Mouse (Mus musculus): ENCODE results near the gene Mtrf1l. TPM values are rescaled to one million over a fixed set of nuclear protein-coding genes. Genes with fewer than 3 reads are reported as not detected.
A peak's percentile ranks its signal among the peaks of the same experiment; 100 is the strongest.

Mtrf1l gene
- polyA plus RNA-seq, 1 experiment from 2014 or later: 9.3 TPM

DNA sequence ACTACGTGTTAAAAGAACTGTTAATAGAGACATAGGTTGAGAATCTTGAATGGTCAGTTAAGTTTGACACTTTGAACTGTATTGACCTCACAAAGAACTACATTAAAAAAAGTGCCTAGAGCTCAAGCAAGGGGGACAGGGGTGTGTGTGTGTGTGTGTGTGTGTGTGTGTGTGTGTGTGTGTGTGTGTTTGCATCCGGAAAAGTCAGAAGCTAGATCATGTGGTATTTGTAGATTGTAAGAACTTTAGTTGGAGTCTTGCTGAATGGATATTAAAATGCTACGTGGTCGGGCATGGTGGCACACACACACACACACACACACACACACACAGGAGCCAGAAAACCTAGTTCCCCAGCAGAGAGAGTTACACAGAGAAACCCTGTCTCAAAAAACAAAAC is 16.7 kb downstream of the Mtrf1l start:
- 0 out of 2 replicates have a peak overlapping the region, but pooled peaks have one; percentile 13 for H3K4me2 ChIP-seq (replicated peaks; ENCODE audit: low read depth)
- no peak overlapping the region for H3K9ac ChIP-seq (ENCODE audit: low read depth, low read length)
- peaks cover 7% of the 10 kb centered on the region for H3K36me3 ChIP-seq (ENCODE audit: control insufficient read depth, insufficient read depth)
- 33% methylated on average over 4 of the region's 4 CpGs for WGBS
- no peak for ATAC-seq
- no peaks in the 10 kb centered on the region for H3K9me3 ChIP-seq (ENCODE audit: control insufficient read depth)
- H3K27ac ChIP-seq (ENCODE audit: low read depth, low read length): peak overlapping the region; percentile 74
- no peak for TF ChIP-seq CTCF (IDR thresholded peaks at IDR 0.05; ENCODE audit: low read depth)
- no peak overlapping the region for H3K4me3 ChIP-seq (ENCODE audit: low read depth, low read length)
- H3K4me1 ChIP-seq (replicated peaks; ENCODE audit: control insufficient read depth, insufficient read depth, low read length): peaks cover 8% of the 10 kb centered on the region; the same call in 1 of the 2 replicates
- H3K27me3 ChIP-seq (replicated peaks; ENCODE audit: control insufficient read depth, insufficient read depth, low read length): no peaks in the 10 kb centered on the region

DNA sequence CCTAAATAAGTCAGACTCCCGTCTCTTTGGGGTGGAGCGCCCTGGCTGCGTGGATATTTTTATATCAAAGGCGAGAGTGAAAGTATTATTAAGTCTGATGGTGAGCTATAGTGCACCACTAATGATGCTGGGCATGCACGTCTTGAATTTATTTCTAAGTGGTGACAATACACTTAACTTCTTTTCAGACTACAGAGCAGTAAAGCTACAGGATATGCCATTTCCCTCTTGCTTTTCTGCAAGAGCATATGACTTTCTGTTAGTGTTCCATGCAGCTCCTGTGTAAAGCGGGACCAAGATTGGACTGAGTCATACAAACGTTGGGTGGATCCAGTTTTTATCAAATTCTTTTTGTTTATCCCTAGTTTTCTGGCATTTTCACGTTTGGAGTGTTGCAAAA is 17.3 kb downstream of the Mtrf1l start:
- peak overlapping the region; percentile 81 for H3K4me3 ChIP-seq (ENCODE audit: low read depth, low read length)
- no peaks in the 10 kb centered on the region for H3K27me3 ChIP-seq (replicated peaks; ENCODE audit: control insufficient read depth, insufficient read depth, low read length)
- ATAC-seq: no peak
- peaks cover 8% of the 10 kb centered on the region; the same call in 1 of the 2 replicates for H3K4me1 ChIP-seq (replicated peaks; ENCODE audit: control insufficient read depth, insufficient read depth, low read length)
- peaks cover 8% of the 10 kb centered on the region for H3K36me3 ChIP-seq (ENCODE audit: control insufficient read depth, insufficient read depth)
- peak overlapping the region; percentile 38 for H3K9ac ChIP-seq (ENCODE audit: low read depth, low read length)
- H3K4me2 ChIP-seq (replicated peaks; ENCODE audit: low read depth): peak overlapping the region; percentile 95
- peak overlapping the region; percentile 74 for H3K27ac ChIP-seq (ENCODE audit: low read depth, low read length)
- no peak for TF ChIP-seq CTCF (IDR thresholded peaks at IDR 0.05; ENCODE audit: low read depth)
- H3K9me3 ChIP-seq (ENCODE audit: control insufficient read depth): no peaks in the 10 kb centered on the region
- 5% methylated on average over 8 of the region's 8 CpGs for WGBS

DNA sequence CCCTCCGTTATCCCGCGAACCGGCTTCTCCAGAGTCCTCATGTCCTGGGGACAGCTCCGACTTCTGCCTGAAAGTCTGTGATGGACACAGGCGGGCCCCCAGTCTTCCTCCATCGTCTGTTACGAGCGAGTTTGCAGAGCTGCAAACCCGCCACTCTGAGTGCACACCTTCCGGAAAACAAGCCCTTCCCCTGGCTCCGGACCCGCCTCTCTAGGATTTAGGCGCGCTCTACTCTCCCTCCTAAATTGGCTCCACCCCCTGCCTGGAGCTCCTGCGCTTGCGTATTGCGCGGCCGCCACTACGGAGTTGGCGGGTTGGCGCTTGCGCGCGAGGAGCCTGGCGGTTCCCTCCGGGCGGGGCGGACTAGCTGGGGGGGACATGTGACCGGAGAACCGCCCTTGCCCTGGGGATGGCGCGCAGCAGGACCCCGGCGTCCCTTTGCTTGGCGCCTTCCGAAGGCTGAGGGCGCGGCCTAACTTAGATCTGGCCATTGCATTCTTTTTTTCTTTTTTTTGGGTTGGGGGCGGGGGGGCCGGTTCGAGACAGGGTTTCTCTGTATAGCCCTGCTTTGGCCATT is 17.9 kb downstream of the Mtrf1l start:
- peak; percentile 93 for ATAC-seq
- peak overlapping the region; percentile 38 for H3K9ac ChIP-seq (ENCODE audit: low read depth, low read length)
- peak overlapping the region; percentile 74 for H3K27ac ChIP-seq (ENCODE audit: low read depth, low read length)
- TF ChIP-seq CTCF (IDR thresholded peaks at IDR 0.05; ENCODE audit: low read depth): no peak
- no peaks in the 10 kb centered on the region for H3K9me3 ChIP-seq (ENCODE audit: control insufficient read depth)
- H3K4me3 ChIP-seq (ENCODE audit: low read depth, low read length): peak overlapping the region; percentile 81
- peak overlapping the region; percentile 95 for H3K4me2 ChIP-seq (replicated peaks; ENCODE audit: low read depth)
- WGBS: 0% methylated on average over 43 of the region's 43 CpGs
- peaks cover 8% of the 10 kb centered on the region; the same call in 1 of the 2 replicates for H3K4me1 ChIP-seq (replicated peaks; ENCODE audit: control insufficient read depth, insufficient read depth, low read length)
- no peaks in the 10 kb centered on the region for H3K27me3 ChIP-seq (replicated peaks; ENCODE audit: control insufficient read depth, insufficient read depth, low read length)
- H3K36me3 ChIP-seq (ENCODE audit: control insufficient read depth, insufficient read depth): peaks cover 8% of the 10 kb centered on the region

- TF ChIP-seq CTCF (IDR thresholded peaks at IDR 0.05; ENCODE audit: low read depth): no peak
- Histone ChIP-seq H3K4me3 (ENCODE audit: low read depth, low read length) (peak within 1 kb of the TSS; percentile 81), H3K9me3 (ENCODE audit: control insufficient read depth) (no peaks in the 10 kb centered on the region), H3K4me2 (replicated peaks; ENCODE audit: low read depth) (peak within 1 kb of the TSS; percentile 95), H3K36me3 (ENCODE audit: control insufficient read depth, insufficient read depth) (peaks cover 8% of the 10 kb centered on the region), H3K27ac (ENCODE audit: low read depth, low read length) (peak within 1 kb of the TSS; percentile 74), H3K27me3 (replicated peaks; ENCODE audit: control insufficient read depth, insufficient read depth, low read length) (no peaks in the 10 kb centered on the region), H3K4me1 (replicated peaks; ENCODE audit: control insufficient read depth, insufficient read depth, low read length) (peaks cover 8% of the 10 kb centered on the region; the same call in 1 of the 2 replicates), H3K9ac (ENCODE audit: low read depth, low read length) (peak within 1 kb of the TSS; percentile 50)
- 0% methylated on average over 41 of the region's 42 CpGs for WGBS
- peak; percentile 93 for ATAC-seq
Observed at GRCm38 (mm10) chr10:5805243-5805730, 18.4 kb downstream of the Mtrf1l start, which contains the start of gene Fbxo5. TSS of gene Fbxo5 (minus strand) at chr10:5805600.

- peaks cover 8% of the 10 kb centered on the region; the same call in 1 of the 2 replicates for H3K4me1 ChIP-seq (replicated peaks; ENCODE audit: control insufficient read depth, insufficient read depth, low read length)
- H3K27ac ChIP-seq (ENCODE audit: low read depth, low read length): no peak overlapping the region
- H3K36me3 ChIP-seq (ENCODE audit: control insufficient read depth, insufficient read depth): peaks cover 8% of the 10 kb centered on the region
- peak overlapping the region; percentile 95 for H3K4me2 ChIP-seq (replicated peaks; ENCODE audit: low read depth)
- no peak for ATAC-seq
- under 1% methylated on average over 24 of the region's 24 CpGs for WGBS
- no peaks in the 10 kb centered on the region for H3K27me3 ChIP-seq (replicated peaks; ENCODE audit: control insufficient read depth, insufficient read depth, low read length)
- no peak for TF ChIP-seq CTCF (IDR thresholded peaks at IDR 0.05; ENCODE audit: low read depth)
- H3K4me3 ChIP-seq (ENCODE audit: low read depth, low read length): peak overlapping the region; percentile 81
- no peaks in the 10 kb centered on the region for H3K9me3 ChIP-seq (ENCODE audit: control insufficient read depth)
- peak overlapping the region; percentile 50 for H3K9ac ChIP-seq (ENCODE audit: low read depth, low read length)
Observed at GRCm38 (mm10) chr10:5804691-5805156, 19.0 kb downstream of the Mtrf1l start.

DNA sequence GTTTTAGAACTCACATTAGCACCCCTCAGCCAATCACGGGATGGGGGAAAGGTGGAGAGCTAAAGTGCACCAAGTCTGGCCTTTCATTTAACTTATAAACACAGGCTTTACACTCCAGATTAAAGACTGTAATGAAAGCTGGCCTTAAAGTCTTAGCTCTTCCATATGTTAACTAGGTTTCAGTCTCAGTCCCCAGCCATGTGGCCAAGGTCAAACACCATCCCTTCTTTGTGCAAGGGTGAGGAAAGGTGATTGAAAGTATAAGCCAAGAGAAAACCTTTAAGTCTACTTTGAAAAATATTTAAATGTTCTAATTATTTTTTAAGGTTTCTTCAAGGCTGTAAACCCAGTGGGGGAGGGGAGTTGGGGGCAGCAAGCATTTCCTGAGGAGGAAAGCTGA is 20.0 kb downstream of the Mtrf1l start:
- Histone ChIP-seq H3K9ac (ENCODE audit: low read depth, low read length) (no peak overlapping the region), H3K27me3 (replicated peaks; ENCODE audit: control insufficient read depth, insufficient read depth, low read length) (no peaks in the 10 kb centered on the region), H3K4me2 (replicated peaks; ENCODE audit: low read depth) (peak overlapping the region; percentile 95), H3K4me1 (replicated peaks; ENCODE audit: control insufficient read depth, insufficient read depth, low read length) (peaks cover 8% of the 10 kb centered on the region; the same call in 1 of the 2 replicates), H3K4me3 (ENCODE audit: low read depth, low read length) (peak overlapping the region; percentile 81), H3K9me3 (ENCODE audit: control insufficient read depth) (no peaks in the 10 kb centered on the region), H3K27ac (ENCODE audit: low read depth, low read length) (no peak overlapping the region), H3K36me3 (ENCODE audit: control insufficient read depth, insufficient read depth) (peaks cover 9% of the 10 kb centered on the region)
- ATAC-seq: no peak
- no peak for TF ChIP-seq CTCF (IDR thresholded peaks at IDR 0.05; ENCODE audit: low read depth)
- WGBS: 3% methylated on average over 1 of the region's 1 CpGs

Measured in intestine, postnatal 0 days (tissue).